Mouse (Mus musculus): Measurements from ENCODE around the gene Ccdc71.

DNA sequence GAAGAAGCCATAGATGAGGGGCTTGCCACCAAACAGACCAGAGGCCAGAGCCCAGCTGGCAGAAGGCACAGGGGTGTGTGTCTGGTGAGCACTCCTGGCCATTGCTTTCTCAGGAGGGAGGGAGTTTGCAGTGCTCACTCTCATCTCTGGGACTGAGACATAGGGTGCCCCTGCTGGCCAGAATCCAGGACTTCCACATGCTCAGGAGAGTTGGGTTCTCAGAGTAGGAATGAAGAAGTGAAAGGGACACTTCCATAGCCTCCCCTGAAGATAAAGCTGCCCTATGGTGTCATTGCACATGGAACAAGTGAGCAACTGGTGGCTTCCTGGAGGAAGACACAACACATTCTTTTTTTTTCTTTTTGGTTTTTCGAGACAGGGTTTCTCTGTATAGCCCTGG, 14.2 kb downstream of the Ccdc71 start:
- TF ChIP-seq CTCF (IDR thresholded peaks at IDR 0.05) = no peak
- TF ChIP-seq POLR2A (IDR thresholded peaks at IDR 0.05; ENCODE audit: insufficient read depth, low read depth, low read length) = no peak
- TF ChIP-seq EP300 (IDR thresholded peaks at IDR 0.05; ENCODE audit: insufficient read depth, low read depth, low read length) = no peak
